ENCODE assay signal across 11 mouse cellular contexts in genomic region chr7:75470318-75470925, GRCm38 (mm10). TPM values are rescaled to one million over a fixed set of nuclear protein-coding genes. Genes with fewer than 3 reads are reported as not detected.
A peak's percentile ranks its signal among the peaks of the same experiment; 100 is the strongest.
DNase-seq lines count a peak whose midpoint lies in the region; ATAC-seq and TF ChIP-seq lines count a peak whose summit lies in the region.
"Had no signal": no experiment of that assay in that cellular context is flagged by ENCODE, and none has a peak within 500 bp of the region (broad histone marks: within the 10 kb centered on the region; RNA-seq: fewer than 3 reads in every experiment).

No protein-coding gene starts in this region.

- WGBS in liver, embryonic 15.5 days (ENCODE audit: insufficient replicate concordance) = 57% methylated on average over 7 of the region's 7 CpGs

- DNase-seq in layer of hippocampus, adult 2 months (ENCODE audit: low spot score in 2 of 2) = no peak
- no peak for DNase-seq in layer of hippocampus, adult 18-20 months (ENCODE audit: low spot score in 2 of 2)
- peak; percentile 17 for DNase-seq in adipocyte (ENCODE audit: low spot score)
- DNase-seq in embryo, embryonic 11 days = peak; percentile 18
- DNase-seq in T-cell, adult 2 months (ENCODE audit: low spot score) = no peak
- no peak for DNase-seq in natural killer cell, adult 2 months (ENCODE audit: low spot score in 2 of 2)
- DNase-seq: cerebellum, postnatal 36 days; right cerebral cortex, postnatal 25 days had no signal

- no peaks in the 10 kb centered on the region for H3K9me3 ChIP-seq in liver, embryonic 15.5 days (replicated peaks)
- H3K9me3 ChIP-seq: heart, embryonic 15.5 days had no signal

- TF ChIP-seq CTCF in layer of hippocampus, adult 2 months (conservative IDR thresholded peaks at IDR 0.05) = no peak

- peak; percentile 40; the same call in 1 of the 2 replicates for ATAC-seq in liver, embryonic 15.5 days (ENCODE audit: insufficient read depth)
- ATAC-seq: intestine, embryonic 16.5 days had no signal

- peak overlapping the region; percentile 40 for H3K27ac ChIP-seq in layer of hippocampus, adult 2 months
- peak overlapping the region; percentile 48 for H3K27ac ChIP-seq in liver, embryonic 15.5 days (replicated peaks)
- H3K27ac ChIP-seq: heart, embryonic 15.5 days had no signal

- no peaks in the 10 kb centered on the region for H3K27me3 ChIP-seq in liver, embryonic 15.5 days
- H3K27me3 ChIP-seq: heart, embryonic 15.5 days had no signal

- H3K36me3 ChIP-seq in liver, embryonic 15.5 days (replicated peaks) = no peaks in the 10 kb centered on the region
- H3K36me3 ChIP-seq: heart, embryonic 15.5 days had no signal

- H3K4me3 ChIP-seq in layer of hippocampus, adult 2 months = no peak overlapping the region
- no peak overlapping the region for H3K4me3 ChIP-seq in liver, embryonic 15.5 days (replicated peaks)
- H3K4me3 ChIP-seq: heart, embryonic 15.5 days had no signal

- no peak overlapping the region for H3K9ac ChIP-seq in liver, embryonic 15.5 days
- H3K9ac ChIP-seq: heart, embryonic 15.5 days had no signal

- H3K4me1 ChIP-seq in liver, embryonic 15.5 days (replicated peaks) = peaks cover 13% of the 10 kb centered on the region

- H3K4me2 ChIP-seq in liver, embryonic 15.5 days = no peak overlapping the region; the same call in 1 of the 2 replicates
- H3K4me2 ChIP-seq: heart, embryonic 15.5 days had no signal

RNA-seq across cellular contexts. Expression of gene Akap13, which starts 15.1 kb away (rescaled TPM):
- total RNA-seq in layer of hippocampus, adult 2 months (2021) = 10 to 100 TPM; 66.5 to 73.6 TPM
- 10 to 100 TPM; 53.7 to 59.6 TPM for total RNA-seq in layer of hippocampus, adult 18-20 months (2021)
- polyA plus RNA-seq in liver, embryonic 15.5 days (2015; fragmentation: Nextera tagmentation; extraction: Ambion mirVana) = 39.6 and 41.3 TPM in 2 replicates

Comparison
In these comparisons a context has a peak if more than half of its experiments do, and no peak if none do; other contexts are left out.
1. DNase-seq: peak in adipocyte (single experiment) and embryo, embryonic 11 days (single experiment); none in layer of hippocampus, adult 2 months (0 of 2), layer of hippocampus, adult 18-20 months (0 of 2), T-cell, adult 2 months (single experiment) and natural killer cell, adult 2 months (0 of 2).